Mouse (Mus musculus): ENCODE data around the gene Cope.

DNA sequence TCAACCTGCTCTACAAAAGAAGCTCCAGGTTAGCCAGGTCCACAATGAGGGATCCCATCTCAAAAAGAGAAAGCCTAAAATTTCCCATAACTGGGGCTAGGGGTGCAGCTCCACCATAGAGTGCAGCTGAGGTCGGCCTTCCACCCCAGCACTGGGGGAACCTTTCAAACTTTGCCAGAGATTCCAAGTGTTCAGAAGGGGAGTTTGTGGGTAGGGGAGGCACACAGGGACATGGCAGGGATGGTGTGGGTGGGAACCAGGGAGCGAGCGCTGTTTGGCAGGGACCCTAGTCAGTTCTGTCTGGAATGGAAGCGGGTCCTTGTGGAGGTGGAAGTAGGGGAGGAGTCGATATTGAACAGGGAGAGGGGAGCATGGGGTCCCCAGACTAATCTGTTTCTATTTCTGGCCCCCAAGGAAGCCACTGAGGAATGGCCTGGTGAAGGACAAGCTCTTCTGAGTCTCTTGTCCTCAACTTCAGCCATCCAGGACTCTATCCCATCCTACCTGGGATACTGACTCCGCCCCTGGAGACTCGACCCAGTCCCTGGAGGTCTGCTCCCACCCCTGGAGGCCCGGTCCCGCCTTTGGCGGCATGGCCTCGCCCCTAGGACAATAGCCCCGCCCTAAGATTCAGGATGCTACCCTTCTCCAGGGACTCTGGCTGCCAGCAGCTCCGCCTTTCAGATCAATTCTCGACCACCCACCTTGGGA, 27.0 kb downstream of the Cope start, which contains the start of gene Gdf1:
- no peak for TF ChIP-seq POLR2A (IDR thresholded peaks at IDR 0.05; ENCODE audit: insufficient read length, low read depth)
- no peak for TF ChIP-seq USF1 (IDR thresholded peaks at IDR 0.05; ENCODE audit: low read depth)
- no peak for TF ChIP-seq MYOG (IDR thresholded peaks at IDR 0.05; ENCODE audit: control insufficient read depth in 1 of 3, insufficient read depth in 1 of 3, insufficient read length in 2 of 3, low read depth in 2 of 3)
- no peak for TF ChIP-seq TCF12 (IDR thresholded peaks at IDR 0.05; ENCODE audit: insufficient read depth, poor library complexity, severe bottlenecking)
- TF ChIP-seq SRF (IDR thresholded peaks at IDR 0.05; ENCODE audit: control insufficient read depth, insufficient read length, low read depth): no peak
- TF ChIP-seq CEBPB (IDR thresholded peaks at IDR 0.05; ENCODE audit: insufficient read depth, poor library complexity, severe bottlenecking): no peak
- TF ChIP-seq MAX (IDR thresholded peaks at IDR 0.05; ENCODE audit: low read depth): no peak
